Mouse (Mus musculus): ENCODE data around the gene Hcar2. TPM values are rescaled to one million over a fixed set of nuclear protein-coding genes. Genes with fewer than 3 reads are reported as not detected.

Gene Hcar2
- total and polyA plus RNA-seq, 2 experiments from 2014 or later: not detected

DNA sequence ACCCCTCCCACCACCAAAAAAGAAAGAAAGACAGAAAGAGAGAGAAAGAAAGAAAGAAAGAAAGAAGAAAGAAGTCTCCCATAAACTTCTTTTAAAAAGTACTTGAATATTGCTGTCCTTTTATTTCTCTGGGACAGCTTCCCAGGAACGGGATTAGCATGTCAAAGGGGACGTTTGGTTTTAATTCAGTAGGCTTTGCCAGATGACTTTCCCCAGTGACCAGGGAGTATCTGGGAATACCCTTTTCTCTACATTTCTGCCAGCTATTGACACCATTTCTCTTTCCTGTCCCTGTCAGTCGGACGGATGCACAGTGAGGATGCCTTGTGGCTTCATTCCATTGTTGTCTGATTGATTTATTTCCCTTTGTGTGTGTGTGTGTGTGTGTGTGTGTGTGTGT, 21.5 kb downstream of the Hcar2 start:
- ATAC-seq: no peak

DNA sequence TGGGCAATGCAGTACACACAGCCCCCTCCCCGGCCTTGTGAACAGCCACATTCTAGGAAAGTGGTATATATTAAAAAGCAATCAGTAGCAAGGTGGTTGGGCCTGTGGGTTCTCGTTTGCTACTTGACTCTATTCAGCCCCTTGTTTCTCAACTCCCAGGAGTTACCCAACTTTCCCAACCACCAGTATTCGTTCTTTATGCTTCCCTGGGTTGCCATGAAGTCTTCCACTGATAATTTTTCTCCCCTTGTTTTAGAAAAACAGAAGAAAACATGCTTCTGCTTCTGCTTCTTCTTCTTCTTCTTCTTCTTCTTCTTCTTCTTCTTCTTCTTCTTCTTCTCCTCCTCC, 22.4 kb downstream of the Hcar2 start:
- TF ChIP-seq CTCF (IDR thresholded peaks at IDR 0.05; ENCODE audit: low read depth): no peak
- DNase-seq (no peak), ATAC-seq (no peak)
- H3K4me1 ChIP-seq (ENCODE audit: insufficient read depth): no peaks in the 10 kb centered on the region
- no peak overlapping the region for H3K4me3 ChIP-seq (ENCODE audit: low read depth, low read length)
- H3K27me3 ChIP-seq (ENCODE audit: insufficient read depth, low read length): no peaks in the 10 kb centered on the region
- 76% methylated on average over 3 of the region's 3 CpGs for WGBS
- no peaks in the 10 kb centered on the region for H3K36me3 ChIP-seq (ENCODE audit: insufficient read depth)
- no peak overlapping the region for H3K9ac ChIP-seq
- no peak overlapping the region for H3K4me2 ChIP-seq (ENCODE audit: low read depth)
- no peaks in the 10 kb centered on the region for H3K9me3 ChIP-seq (ENCODE audit: low read length)
- no peak overlapping the region for H3K27ac ChIP-seq (ENCODE audit: low read depth, low read length)

More for the DNA sequence above, 21.5 kb downstream of the Hcar2 start:
- no peak overlapping the region for H3K9ac ChIP-seq
- no peaks in the 10 kb centered on the region for H3K27me3 ChIP-seq (ENCODE audit: insufficient read depth, low read length)
- H3K4me1 ChIP-seq (ENCODE audit: insufficient read depth): no peaks in the 10 kb centered on the region
- 26% methylated on average over 4 of the region's 4 CpGs for WGBS
- no peak overlapping the region for H3K4me2 ChIP-seq (ENCODE audit: low read depth)
- H3K9me3 ChIP-seq (ENCODE audit: low read length): no peaks in the 10 kb centered on the region
- TF ChIP-seq CTCF (IDR thresholded peaks at IDR 0.05; ENCODE audit: low read depth): no peak
- no peak overlapping the region for H3K4me3 ChIP-seq (ENCODE audit: low read depth, low read length)
- no peak for DNase-seq
- H3K27ac ChIP-seq (ENCODE audit: low read depth, low read length): no peak overlapping the region
- no peaks in the 10 kb centered on the region for H3K36me3 ChIP-seq (ENCODE audit: insufficient read depth)

DNA sequence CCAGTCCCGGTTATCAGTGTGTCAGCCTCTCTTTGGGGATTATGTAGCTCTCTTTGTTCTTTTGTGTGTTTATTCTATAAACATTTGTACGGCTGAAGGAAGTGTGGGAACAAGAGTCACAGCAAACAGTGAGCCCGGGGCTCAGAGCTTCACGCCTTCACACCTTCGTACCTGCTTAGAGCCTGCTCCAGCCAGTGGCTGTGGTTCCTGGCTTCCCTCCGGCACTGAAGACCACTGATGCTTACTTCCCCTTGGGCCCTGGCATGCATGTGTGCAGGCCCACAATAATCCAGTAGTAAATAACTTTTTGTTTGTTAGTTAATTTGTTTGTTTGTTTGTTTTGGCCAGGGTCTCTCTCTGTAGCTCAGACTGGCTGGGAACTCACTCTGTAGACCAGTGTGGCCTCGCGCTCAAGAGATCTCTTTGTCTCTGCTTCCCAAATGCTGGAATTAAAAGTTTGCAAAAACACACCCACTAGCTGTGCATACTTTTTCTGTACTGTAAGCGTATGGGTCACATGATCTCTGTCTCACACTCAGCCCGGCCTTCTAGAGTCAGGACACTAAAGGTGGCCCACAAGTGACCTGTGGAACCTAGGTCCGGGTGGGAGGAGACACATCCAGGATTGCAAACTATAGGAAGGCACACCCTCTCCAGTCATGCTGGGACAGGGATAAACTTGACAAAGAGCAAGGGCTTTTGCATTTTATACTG, 22.9 kb downstream of the Hcar2 start:
- H3K9me3 ChIP-seq (ENCODE audit: low read length): no peaks in the 10 kb centered on the region
- H3K4me2 ChIP-seq (ENCODE audit: low read depth): no peak overlapping the region
- no peak for TF ChIP-seq CTCF (IDR thresholded peaks at IDR 0.05; ENCODE audit: low read depth)
- no peaks in the 10 kb centered on the region for H3K4me1 ChIP-seq (ENCODE audit: insufficient read depth)
- 62% methylated on average over 11 of the region's 11 CpGs for WGBS
- no peak overlapping the region for H3K27ac ChIP-seq (ENCODE audit: low read depth, low read length)
- DNase-seq: no peak
- H3K27me3 ChIP-seq (ENCODE audit: insufficient read depth, low read length): no peaks in the 10 kb centered on the region
- no peak overlapping the region for H3K9ac ChIP-seq
- H3K4me3 ChIP-seq (ENCODE audit: low read depth, low read length): no peak overlapping the region
- H3K36me3 ChIP-seq (ENCODE audit: insufficient read depth): no peaks in the 10 kb centered on the region
- ATAC-seq: no peak

DNA sequence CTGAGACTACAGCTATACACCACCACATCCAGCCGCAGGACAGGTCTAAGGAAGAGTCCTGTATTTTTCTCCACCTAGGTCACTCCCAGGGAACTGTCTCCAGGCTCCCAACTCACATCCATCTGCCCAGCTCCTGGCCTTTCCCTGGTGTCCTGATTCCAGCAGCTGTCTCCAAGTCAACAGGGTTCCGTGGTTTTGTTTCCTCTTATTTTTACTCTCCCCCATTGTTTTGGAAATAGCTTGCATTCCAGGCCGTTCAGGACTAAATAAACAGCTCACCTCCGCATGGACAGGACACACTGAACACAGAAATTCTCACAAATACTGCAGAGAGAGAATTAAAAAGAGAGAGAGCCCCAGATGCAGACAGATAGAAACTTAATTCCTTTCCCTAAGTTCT, 27.9 kb downstream of the Hcar2 start:
- WGBS: 51% methylated on average over 4 of the region's 4 CpGs
- H3K9me3 ChIP-seq (ENCODE audit: low read length): no peaks in the 10 kb centered on the region
- TF ChIP-seq CTCF (IDR thresholded peaks at IDR 0.05; ENCODE audit: low read depth): no peak
- H3K4me2 ChIP-seq (ENCODE audit: low read depth): no peak overlapping the region
- no peaks in the 10 kb centered on the region for H3K27me3 ChIP-seq (ENCODE audit: insufficient read depth, low read length)
- ATAC-seq: no peak
- no peak for DNase-seq
- no peaks in the 10 kb centered on the region for H3K4me1 ChIP-seq (ENCODE audit: insufficient read depth)
- no peaks in the 10 kb centered on the region for H3K36me3 ChIP-seq (ENCODE audit: insufficient read depth)
- no peak overlapping the region for H3K9ac ChIP-seq
- no peak overlapping the region for H3K4me3 ChIP-seq (ENCODE audit: low read depth, low read length)
- no peak overlapping the region for H3K27ac ChIP-seq (ENCODE audit: low read depth, low read length)

DNA sequence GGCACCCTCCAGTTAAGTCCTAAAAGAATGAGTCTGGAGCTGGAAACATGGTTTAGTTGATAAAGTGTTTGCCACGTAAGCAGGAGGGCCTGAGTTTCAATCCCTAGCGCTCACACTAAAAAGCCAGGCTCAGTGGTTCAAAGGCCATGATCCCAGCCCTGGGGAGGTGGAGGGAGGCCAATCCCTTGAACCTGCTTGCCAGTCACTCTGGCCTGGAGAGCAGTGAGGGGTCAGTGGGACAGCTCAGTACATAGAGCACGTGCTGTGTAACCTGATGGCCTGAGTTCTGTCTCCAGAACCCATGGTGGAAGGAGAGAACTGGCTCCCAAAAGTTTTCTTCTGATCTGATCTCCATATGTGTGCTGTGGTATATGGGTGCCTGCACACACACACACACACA, 30.5 kb downstream of the Hcar2 start:
- no peak for TF ChIP-seq CTCF (IDR thresholded peaks at IDR 0.05; ENCODE audit: low read depth)
- DNase-seq (no peak), ATAC-seq (no peak)
- Histone ChIP-seq H3K36me3 (ENCODE audit: insufficient read depth) (no peaks in the 10 kb centered on the region), H3K9ac (no peak overlapping the region), H3K4me3 (ENCODE audit: low read depth, low read length) (no peak overlapping the region), H3K27me3 (ENCODE audit: insufficient read depth, low read length) (no peaks in the 10 kb centered on the region), H3K4me1 (ENCODE audit: insufficient read depth) (no peaks in the 10 kb centered on the region), H3K9me3 (ENCODE audit: low read length) (no peaks in the 10 kb centered on the region), H3K4me2 (ENCODE audit: low read depth) (no peak overlapping the region), H3K27ac (ENCODE audit: low read depth, low read length) (no peak overlapping the region)
- 81% methylated on average over 3 of the region's 3 CpGs for WGBS

DNA sequence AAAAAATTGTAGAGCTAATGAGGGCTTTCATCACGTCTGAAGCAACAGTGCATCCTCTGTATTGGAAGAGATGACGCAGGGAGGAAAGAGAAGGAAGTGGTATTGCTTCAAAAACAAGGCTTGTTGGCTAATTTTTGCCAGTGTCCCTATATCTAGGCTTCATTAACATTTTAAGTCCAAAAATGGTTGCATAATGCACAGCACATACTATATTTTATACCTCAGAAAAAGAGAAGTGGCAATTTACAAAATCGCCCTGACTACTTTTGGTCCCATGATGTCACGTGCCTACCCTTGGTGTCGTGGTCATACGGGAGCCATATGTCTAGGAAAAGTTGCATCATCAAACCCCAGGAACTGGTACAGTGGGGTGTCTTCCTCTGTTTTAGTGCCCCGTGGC, 33.0 kb downstream of the Hcar2 start:
- H3K36me3 ChIP-seq (ENCODE audit: insufficient read depth): no peaks in the 10 kb centered on the region
- no peak overlapping the region for H3K4me3 ChIP-seq (ENCODE audit: low read depth, low read length)
- no peak overlapping the region for H3K9ac ChIP-seq
- ATAC-seq (no peak), DNase-seq (no peak)
- no peak for TF ChIP-seq CTCF (IDR thresholded peaks at IDR 0.05; ENCODE audit: low read depth)
- H3K27ac ChIP-seq (ENCODE audit: low read depth, low read length): no peak overlapping the region
- H3K9me3 ChIP-seq (ENCODE audit: low read length): no peaks in the 10 kb centered on the region
- 91% methylated on average over 7 of the region's 7 CpGs for WGBS
- no peak overlapping the region for H3K4me2 ChIP-seq (ENCODE audit: low read depth)
- H3K27me3 ChIP-seq (ENCODE audit: insufficient read depth, low read length): no peaks in the 10 kb centered on the region
- H3K4me1 ChIP-seq (ENCODE audit: insufficient read depth): no peaks in the 10 kb centered on the region

DNA sequence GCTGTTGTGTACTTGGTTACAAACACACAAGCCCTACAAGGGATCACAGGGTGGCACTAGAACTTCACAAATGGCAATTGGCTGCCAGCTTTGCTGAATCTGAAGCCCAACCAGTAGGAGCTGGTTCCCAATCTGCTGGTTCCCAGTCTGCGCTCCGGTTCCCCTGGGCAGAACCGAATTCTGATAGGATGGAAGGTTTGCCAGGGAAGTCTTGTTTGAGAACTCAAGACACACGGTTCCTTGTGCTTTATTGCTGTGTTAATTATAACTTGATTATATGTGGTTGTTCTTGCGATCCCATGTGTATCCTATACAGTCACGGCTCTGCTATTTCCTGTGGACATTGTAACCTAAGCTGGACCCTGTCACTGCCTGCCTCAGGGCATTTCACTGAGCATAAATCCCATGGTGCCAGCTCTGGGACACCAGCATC, 37.6 kb downstream of the Hcar2 start:
- Histone ChIP-seq H3K36me3 (ENCODE audit: insufficient read depth) (no peaks in the 10 kb centered on the region), H3K9me3 (ENCODE audit: low read length) (no peaks in the 10 kb centered on the region), H3K9ac (no peak overlapping the region), H3K4me2 (ENCODE audit: low read depth) (no peak overlapping the region), H3K4me1 (ENCODE audit: insufficient read depth) (no peaks in the 10 kb centered on the region), H3K27ac (ENCODE audit: low read depth, low read length) (no peak overlapping the region), H3K4me3 (ENCODE audit: low read depth, low read length) (no peak overlapping the region), H3K27me3 (ENCODE audit: insufficient read depth, low read length) (no peaks in the 10 kb centered on the region)
- ATAC-seq: no peak
- peak; percentile 48 for TF ChIP-seq CTCF (IDR thresholded peaks at IDR 0.05; ENCODE audit: low read depth)
- WGBS: 79% methylated on average over 6 of the region's 6 CpGs
- DNase-seq: no peak
